8 mouse cellular contexts compared by ENCODE assay signal in the genomic region with DNA sequence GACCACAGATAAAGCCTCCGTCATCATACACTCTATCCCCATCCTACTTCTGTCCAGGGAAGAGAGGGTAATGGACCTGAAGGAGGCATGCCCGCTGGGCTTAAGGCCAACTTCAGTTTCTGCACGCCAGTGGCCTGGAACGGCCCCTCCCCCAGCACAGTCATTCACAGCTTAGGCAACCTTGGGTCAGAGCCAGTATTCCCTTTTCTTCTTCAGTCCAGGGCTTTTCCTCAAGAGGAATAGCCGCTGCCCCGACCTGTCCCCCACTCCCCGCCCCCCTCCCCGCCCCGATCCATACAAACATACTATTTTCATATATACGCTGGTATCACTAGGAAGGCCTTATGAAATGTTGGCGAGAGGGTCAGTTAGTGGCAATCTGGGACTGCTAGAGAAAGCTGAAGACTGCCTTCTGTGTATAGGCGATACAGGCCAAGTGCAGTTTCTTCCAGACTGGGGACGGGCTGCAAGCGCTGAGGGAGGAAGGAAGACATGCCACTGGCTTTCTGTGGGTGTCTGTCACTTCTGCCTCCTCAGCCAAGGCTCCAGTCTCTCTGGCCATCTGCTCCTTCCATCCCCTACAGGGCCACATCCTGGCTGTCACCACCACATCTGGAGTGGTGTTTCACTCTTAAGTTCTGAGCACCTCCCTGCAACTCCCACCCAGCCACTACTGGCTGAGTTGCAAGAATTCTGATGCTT.
DNase-seq lines count a peak whose midpoint lies in the region; ATAC-seq and TF ChIP-seq lines count a peak whose summit lies in the region.

No protein-coding gene starts in this region.

- WGBS in limb, embryonic 13.5 days = 67% methylated on average over 14 of the region's 14 CpGs
- 72% methylated on average over 14 of the region's 14 CpGs for WGBS in limb, embryonic 10.5 days
- WGBS in forebrain, postnatal 0 days = 29% methylated on average over 14 of the region's 14 CpGs
- WGBS in hindbrain, embryonic 13.5 days = 51% methylated on average over 13 of the region's 14 CpGs
- WGBS in neural tube, embryonic 15.5 days = 58% methylated on average over 14 of the region's 14 CpGs

- H3K9me3 ChIP-seq in limb, embryonic 13.5 days = no peaks in the 10 kb centered on the region
- no peaks in the 10 kb centered on the region for H3K9me3 ChIP-seq in limb, embryonic 10.5 days (replicated peaks)
- H3K9me3 ChIP-seq in forebrain, postnatal 0 days (ENCODE audit: low read length) = no peaks in the 10 kb centered on the region
- no peaks in the 10 kb centered on the region for H3K9me3 ChIP-seq in hindbrain, embryonic 13.5 days
- no peaks in the 10 kb centered on the region for H3K9me3 ChIP-seq in neural tube, embryonic 15.5 days (replicated peaks)

- H3K4me1 ChIP-seq in limb, embryonic 13.5 days = peaks cover 19% of the 10 kb centered on the region
- peaks cover 27% of the 10 kb centered on the region for H3K4me1 ChIP-seq in limb, embryonic 10.5 days
- H3K4me1 ChIP-seq in forebrain, postnatal 0 days (ENCODE audit: insufficient read depth) = peaks cover 15% of the 10 kb centered on the region
- H3K4me1 ChIP-seq in hindbrain, embryonic 13.5 days (replicated peaks) = peaks cover 41% of the 10 kb centered on the region
- H3K4me1 ChIP-seq in neural tube, embryonic 15.5 days = peaks cover 24% of the 10 kb centered on the region

- H3K27ac ChIP-seq in limb, embryonic 13.5 days = peak overlapping the region; percentile 56; the same call in 1 of the 2 replicates
- H3K27ac ChIP-seq in limb, embryonic 10.5 days = no peak overlapping the region
- H3K27ac ChIP-seq in forebrain, postnatal 0 days (ENCODE audit: low read depth, low read length) = no peak overlapping the region
- peak overlapping the region; percentile 52 for H3K27ac ChIP-seq in hindbrain, embryonic 13.5 days
- H3K27ac ChIP-seq in neural tube, embryonic 15.5 days (replicated peaks) = peak overlapping the region; percentile 46

- no peak overlapping the region for H3K4me2 ChIP-seq in limb, embryonic 13.5 days (replicated peaks)
- no peak overlapping the region for H3K4me2 ChIP-seq in forebrain, postnatal 0 days (ENCODE audit: low read depth)
- H3K4me2 ChIP-seq in hindbrain, embryonic 13.5 days = 0 out of 2 replicates have a peak overlapping the region, but pooled peaks have one; percentile 3
- H3K4me2 ChIP-seq in neural tube, embryonic 15.5 days = no peak overlapping the region

- no peak overlapping the region for H3K9ac ChIP-seq in limb, embryonic 13.5 days
- no peak overlapping the region for H3K9ac ChIP-seq in forebrain, postnatal 0 days
- no peak overlapping the region for H3K9ac ChIP-seq in hindbrain, embryonic 13.5 days
- H3K9ac ChIP-seq in neural tube, embryonic 15.5 days (replicated peaks) = no peak overlapping the region

- H3K36me3 ChIP-seq in limb, embryonic 13.5 days = no peaks in the 10 kb centered on the region
- no peaks in the 10 kb centered on the region for H3K36me3 ChIP-seq in limb, embryonic 10.5 days
- H3K36me3 ChIP-seq in forebrain, postnatal 0 days (ENCODE audit: insufficient read depth) = no peaks in the 10 kb centered on the region
- H3K36me3 ChIP-seq in hindbrain, embryonic 13.5 days = no peaks in the 10 kb centered on the region
- H3K36me3 ChIP-seq in neural tube, embryonic 15.5 days = no peaks in the 10 kb centered on the region

- ATAC-seq in limb, embryonic 13.5 days (ENCODE audit: low FRiP score, low read depth) = peak; percentile 32; the same call in 1 of the 2 replicates
- ATAC-seq in forebrain, postnatal 0 days = peak; percentile 54
- ATAC-seq in hindbrain, embryonic 13.5 days (ENCODE audit: low FRiP score) = no peak; the same call in 1 of the 2 replicates
- ATAC-seq in neural tube, embryonic 15.5 days (ENCODE audit: low FRiP score) = no peak; the same call in 1 of the 2 replicates

- H3K27me3 ChIP-seq in limb, embryonic 13.5 days = no peaks in the 10 kb centered on the region; the same call in 1 of the 2 replicates
- peaks cover 20% of the 10 kb centered on the region; the same call in 1 of the 2 replicates for H3K27me3 ChIP-seq in limb, embryonic 10.5 days (ENCODE audit: low read depth, poor library complexity, severe bottlenecking)
- H3K27me3 ChIP-seq in forebrain, postnatal 0 days (ENCODE audit: insufficient read depth, low read length) = no peaks in the 10 kb centered on the region
- H3K27me3 ChIP-seq in hindbrain, embryonic 13.5 days = peaks cover 23% of the 10 kb centered on the region
- H3K27me3 ChIP-seq in neural tube, embryonic 15.5 days (replicated peaks) = 0 out of 2 replicates have a peak, but pooled peaks cover 4% of the 10 kb centered on the region

- no peak for DNase-seq in limb, embryonic 10.5 days (ENCODE audit: low spot score)
- DNase-seq in forebrain, postnatal 0 days = peak; percentile 55
- peak; percentile 66 to 77 for DNase-seq in layer of hippocampus, postnatal 14 days (ENCODE audit: low spot score in 2 of 2)
- DNase-seq in thymus, postnatal 25 days = no peak
- no peak for DNase-seq in thymus, postnatal 0 days (ENCODE audit: low spot score)

- H3K4me3 ChIP-seq in limb, embryonic 13.5 days = no peak overlapping the region
- no peak overlapping the region for H3K4me3 ChIP-seq in limb, embryonic 10.5 days
- no peak overlapping the region for H3K4me3 ChIP-seq in forebrain, postnatal 0 days (ENCODE audit: low read depth, low read length)
- no peak overlapping the region for H3K4me3 ChIP-seq in hindbrain, embryonic 13.5 days
- H3K4me3 ChIP-seq in neural tube, embryonic 15.5 days (replicated peaks) = no peak overlapping the region

- no peak for TF ChIP-seq CTCF in forebrain, postnatal 0 days (IDR thresholded peaks at IDR 0.05; ENCODE audit: low read depth)

Comparison
In these comparisons a context has a peak if more than half of its experiments do, and no peak if none do; other contexts are left out.
1. H3K27ac ChIP-seq: peak in limb, embryonic 13.5 days (single experiment), hindbrain, embryonic 13.5 days (single experiment) and neural tube, embryonic 15.5 days (single experiment); none in limb, embryonic 10.5 days (single experiment) and forebrain, postnatal 0 days (single experiment).
2. ATAC-seq: peak in limb, embryonic 13.5 days (single experiment) and forebrain, postnatal 0 days (single experiment); none in hindbrain, embryonic 13.5 days (single experiment) and neural tube, embryonic 15.5 days (single experiment).
3. DNase-seq: peak in forebrain, postnatal 0 days (single experiment) and layer of hippocampus, postnatal 14 days (2 of 2); none in limb, embryonic 10.5 days (single experiment), thymus, postnatal 25 days (single experiment) and thymus, postnatal 0 days (single experiment).